Mouse (Mus musculus): Measurements from ENCODE around the gene Med12l. TPM values are rescaled to one million over a fixed set of nuclear protein-coding genes. Genes with fewer than 3 reads are reported as not detected.
A peak's percentile ranks its signal among the peaks of the same experiment; 100 is the strongest.

The Med12l gene
- polyA plus RNA-seq, 1 experiment from 2014 or later = 6.6 TPM

GRCm38 (mm10) chr3:59343026-59343425 lies 337.4 kb downstream of the Med12l start:
- WGBS = 77% methylated on average over 4 of the region's 4 CpGs

GRCm38 (mm10) chr3:59344065-59344905 lies 338.7 kb downstream of the Med12l start, which contains the start of gene Igsf10:
Gene Igsf10 (minus strand): TSS chr3:59344394.
- 3% methylated on average over 22 of the region's 23 CpGs for WGBS
- Histone ChIP-seq H3K36me3 (replicated peaks) (no peaks in the 10 kb centered on the region), H3K4me1 (peaks cover 8% of the 10 kb centered on the region; the same call in 1 of the 2 replicates), H3K9ac (peak within 1 kb of the TSS; percentile 63), H3K9me3 (no peaks in the 10 kb centered on the region), H3K4me2 (peak within 1 kb of the TSS; percentile 67), H3K4me3 (replicated peaks) (peak within 1 kb of the TSS; percentile 58), H3K27ac (0 out of 2 replicates have a peak within 1 kb of the TSS, but pooled peaks have one; percentile 50), H3K27me3 (no peaks in the 10 kb centered on the region)
- ATAC-seq (ENCODE audit: low FRiP score) = peak; percentile 96

More at GRCm38 (mm10) chr3:59343026-59343425, 337.4 kb downstream of the Med12l start:
- Histone ChIP-seq H3K4me1 (peaks cover 8% of the 10 kb centered on the region; the same call in 1 of the 2 replicates), H3K4me3 (replicated peaks) (peak overlapping the region; percentile 58), H3K27me3 (no peaks in the 10 kb centered on the region), H3K36me3 (replicated peaks) (no peaks in the 10 kb centered on the region), H3K27ac (no peak overlapping the region), H3K9ac (no peak overlapping the region), H3K4me2 (peak overlapping the region; percentile 67), H3K9me3 (no peaks in the 10 kb centered on the region)
- ATAC-seq (ENCODE audit: low FRiP score) = no peak

DNA sequence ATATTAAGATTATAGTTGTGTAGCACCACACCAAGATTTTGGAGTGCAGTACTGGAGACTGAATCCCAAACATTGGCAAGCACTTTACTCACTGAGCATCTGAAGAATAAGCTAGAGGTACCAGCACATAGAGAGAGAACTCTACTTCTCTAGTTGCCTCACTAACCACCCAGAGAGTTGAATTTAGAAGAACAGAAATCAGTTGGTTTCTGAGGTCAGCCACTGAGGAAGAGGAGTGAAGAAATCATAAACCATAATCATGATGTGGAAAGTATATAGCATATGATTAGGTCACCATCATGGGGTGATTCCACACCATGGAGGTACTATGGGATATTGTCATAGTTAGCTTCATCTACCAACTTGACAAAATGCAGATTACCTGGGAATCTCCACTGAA lies 346.1 kb downstream of the Med12l start:
- no peaks in the 10 kb centered on the region for H3K4me1 ChIP-seq
- no peak overlapping the region for H3K27ac ChIP-seq
- H3K36me3 ChIP-seq (replicated peaks) = no peaks in the 10 kb centered on the region
- H3K4me2 ChIP-seq = no peak overlapping the region
- H3K9me3 ChIP-seq = no peaks in the 10 kb centered on the region
- no peak for ATAC-seq (ENCODE audit: low FRiP score)
- no peak overlapping the region for H3K4me3 ChIP-seq (replicated peaks)
- H3K27me3 ChIP-seq = no peaks in the 10 kb centered on the region
- no peak overlapping the region for H3K9ac ChIP-seq

DNA sequence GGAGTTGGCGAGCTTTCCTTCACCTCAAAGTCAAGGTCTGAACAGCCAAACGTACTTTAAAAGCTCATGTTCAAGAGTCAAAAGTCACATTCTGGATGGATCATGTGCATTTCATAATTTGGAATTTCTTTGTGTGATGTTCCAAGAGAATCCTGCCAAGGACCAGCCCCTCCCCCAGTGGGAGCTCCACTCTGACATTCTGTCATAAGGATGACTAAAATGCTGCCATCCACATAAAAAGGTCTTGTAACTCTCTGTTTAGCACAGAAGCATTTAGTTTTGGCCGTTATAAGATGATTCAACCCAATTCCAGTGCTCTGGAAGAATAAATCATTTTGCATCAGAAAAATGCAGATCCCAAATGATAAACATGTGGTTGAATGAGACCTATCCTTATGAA lies 348.5 kb downstream of the Med12l start:
- H3K9me3 ChIP-seq = no peaks in the 10 kb centered on the region
- no peak for ATAC-seq (ENCODE audit: low FRiP score)
- no peak overlapping the region for H3K4me2 ChIP-seq
- no peaks in the 10 kb centered on the region for H3K36me3 ChIP-seq (replicated peaks)
- no peaks in the 10 kb centered on the region for H3K27me3 ChIP-seq
- no peaks in the 10 kb centered on the region for H3K4me1 ChIP-seq
- 88% methylated on average over 3 of the region's 3 CpGs for WGBS
- H3K27ac ChIP-seq = no peak overlapping the region
- no peak overlapping the region for H3K4me3 ChIP-seq (replicated peaks)
- H3K9ac ChIP-seq = no peak overlapping the region

DNA sequence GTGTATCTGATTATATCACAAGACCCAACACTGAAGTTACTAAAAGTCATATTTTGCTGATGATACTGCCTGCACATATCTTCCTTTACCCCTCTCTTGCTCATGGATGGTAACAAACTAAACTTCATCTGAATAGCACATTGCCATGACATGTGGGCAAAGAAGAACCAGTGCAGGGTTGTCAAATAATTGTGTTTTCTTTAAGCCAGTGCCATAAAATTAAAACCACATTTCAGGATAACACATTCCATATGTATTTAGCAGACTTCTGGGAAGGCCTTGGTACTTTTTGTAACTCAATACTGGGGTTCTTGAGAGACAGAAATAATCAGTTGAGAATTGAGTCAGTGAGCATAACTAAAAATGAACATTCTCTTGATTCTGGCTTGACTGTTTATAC lies 354.5 kb downstream of the Med12l start:
- Histone ChIP-seq H3K27me3 (no peaks in the 10 kb centered on the region), H3K9ac (no peak overlapping the region), H3K4me2 (no peak overlapping the region), H3K4me1 (no peaks in the 10 kb centered on the region), H3K27ac (no peak overlapping the region), H3K36me3 (replicated peaks) (no peaks in the 10 kb centered on the region), H3K9me3 (no peaks in the 10 kb centered on the region), H3K4me3 (replicated peaks) (no peak overlapping the region)
- no peak for ATAC-seq (ENCODE audit: low FRiP score)

- no peak for ATAC-seq (ENCODE audit: low FRiP score)
- Histone ChIP-seq H3K4me1 (no peaks in the 10 kb centered on the region), H3K27me3 (no peaks in the 10 kb centered on the region), H3K27ac (no peak overlapping the region), H3K9me3 (no peaks in the 10 kb centered on the region), H3K36me3 (replicated peaks) (no peaks in the 10 kb centered on the region), H3K4me3 (replicated peaks) (no peak overlapping the region), H3K4me2 (no peak overlapping the region), H3K9ac (no peak overlapping the region)
- 94% methylated on average over 1 of the region's 1 CpGs for WGBS
Observed at GRCm38 (mm10) chr3:59361895-59362294, 356.3 kb downstream of the Med12l start.

Other genes with a start within 250 kb of the Med12l start
- gene Mindy4b-ps, start 183.5 kb upstream of the Med12l start, polyA plus RNA-seq (2016; fragmentation: Nextera tagmentation; extraction: Ambion mirVana) = not detected in 2 replicates
- gene Clrn1, start 120.5 kb upstream of the Med12l start, polyA plus RNA-seq (2016; fragmentation: Nextera tagmentation; extraction: Ambion mirVana) = 0.22 and 0.35 TPM in 2 replicates
- 1.9 and 2.1 TPM in 2 replicates for gene Gpr171, start 96.0 kb downstream of the Med12l start, polyA plus RNA-seq (2016; fragmentation: Nextera tagmentation; extraction: Ambion mirVana)
- 2.8 and 3.4 TPM in 2 replicates for gene P2ry14, start 147.8 kb downstream of the Med12l start, polyA plus RNA-seq (2016; fragmentation: Nextera tagmentation; extraction: Ambion mirVana)
- gene Gpr87, start 189.3 kb downstream of the Med12l start, polyA plus RNA-seq (2016; fragmentation: Nextera tagmentation; extraction: Ambion mirVana) = 0.15 and 0.17 TPM in 2 replicates
- 0.58 and 1.2 TPM in 2 replicates for gene P2ry13, start 205.1 kb downstream of the Med12l start, polyA plus RNA-seq (2016; fragmentation: Nextera tagmentation; extraction: Ambion mirVana)

Measured in forebrain, embryonic 12.5 days (tissue).